Mouse (Mus musculus) ES-E14 (cell line): ENCODE measurements around the gene Hormad2.

Experiments used
- ZC3H11A ChIP-seq: IDR thresholded peaks from 2 replicates; pipeline ENCODE4 v1.6.1; 2012; ENCODE audit warnings: low read depth, mild to moderate bottlenecking, inconsistent platforms, low read length, borderline replicate concordance
- ZNF384 ChIP-seq: IDR thresholded peaks from 2 replicates; pipeline ENCODE4 v1.6.1; 2012; ENCODE audit warnings: low read depth, low read length, inconsistent platforms

DNA sequence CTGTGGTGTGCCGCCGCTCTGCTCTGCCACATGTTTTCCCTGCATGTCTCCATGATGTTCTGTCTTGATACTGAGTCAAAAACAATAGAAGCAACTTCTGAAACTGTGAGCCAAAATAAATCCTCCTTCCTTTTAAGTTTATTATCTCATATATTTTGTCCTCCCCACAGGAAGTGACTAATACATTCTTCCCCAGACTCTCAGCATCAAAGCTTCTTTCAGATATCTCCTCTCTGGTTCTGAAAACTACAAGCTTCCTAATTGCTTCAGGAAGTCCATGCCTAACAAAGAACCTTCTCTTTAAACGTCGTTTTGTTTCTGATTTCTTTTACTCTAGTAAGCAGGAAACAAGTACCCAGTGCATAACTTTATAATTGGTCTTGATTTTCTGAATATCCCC, 6.4 kb downstream of the Hormad2 start:
- TF ChIP-seq ZC3H11A: no peak
- TF ChIP-seq ZNF384: no peak
